Mouse (Mus musculus) limb, embryonic 14.5 days (tissue): Measurements from ENCODE around the gene Tfap2a. TPM values are rescaled to one million over a fixed set of nuclear protein-coding genes. Genes with fewer than 3 reads are reported as not detected.
A peak's percentile ranks its signal among the peaks of the same experiment; 100 is the strongest.

Experiments used
- ATAC-seq: fragments of 200-750 bp; cut with Nextera tagmentation; 2 replicates; pipeline ENCODE4 v1.8.0; 2017; ENCODE audit warnings: low read depth, moderate number of reproducible peaks, moderate TSS enrichment; ENCODE audit not compliant: low FRiP score
- DNase-seq: peaks from one replicate; pipeline ENCODE4 v3.0.0-alpha.2; 2015; ENCODE audit warnings: low spot score
- H3K27ac ChIP-seq: fragments of 300-500 bp; sonication (generic); replicated peaks from 2 replicates; pipeline ENCODE4 v1.5.1; 2014; ENCODE audit warnings: low read depth, mild to moderate bottlenecking, low read length, moderate library complexity, mixed read lengths
- H3K27me3 ChIP-seq: fragments of 300-500 bp; sonication (generic); 2 replicates; pipeline ENCODE4 v1.6.1; 2014; ENCODE audit warnings: low read length, mixed read lengths; ENCODE audit not compliant: control insufficient read depth, insufficient read depth
- H3K36me3 ChIP-seq: fragments of 300-500 bp; sonication (generic); 2 replicates; pipeline ENCODE4 v1.6.1; 2014; ENCODE audit warnings: mild to moderate bottlenecking, low read length, moderate library complexity, mixed read lengths; ENCODE audit not compliant: control insufficient read depth, insufficient read depth
- H3K4me1 ChIP-seq: fragments of 300-500 bp; sonication (generic); 2 replicates; pipeline ENCODE4 v1.6.1; 2014; ENCODE audit warnings: antibody characterized with exemption, low read length, mixed read lengths; ENCODE audit not compliant: control insufficient read depth, insufficient read depth
- H3K4me2 ChIP-seq: fragments of 300-500 bp; sonication (generic); replicated peaks from 2 replicates; pipeline ENCODE4 v1.6.1; 2014; ENCODE audit warnings: low read depth, mild to moderate bottlenecking, low read length, moderate library complexity; ENCODE audit not compliant: severe bottlenecking
- H3K4me3 ChIP-seq: fragments of 300-500 bp; sonication (generic); replicated peaks from 2 replicates; pipeline ENCODE4 v1.5.1; 2014; ENCODE audit warnings: low read length
- H3K9ac ChIP-seq: fragments of 300-500 bp; sonication (generic); 2 replicates; pipeline ENCODE4 v1.6.1; 2014; ENCODE audit warnings: mild to moderate bottlenecking, low read depth, low read length, moderate library complexity; ENCODE audit not compliant: severe bottlenecking
- H3K9me3 ChIP-seq: fragments of 300-500 bp; sonication (generic); 2 replicates; pipeline ENCODE4 v1.6.1; 2016; ENCODE audit warnings: low read length; ENCODE audit not compliant: control insufficient read depth
- POLR2A ChIP-seq: fragments of 200-500 bp; IDR thresholded peaks from 2 replicates; pipeline ENCODE4 v1.8.0; 2012; ENCODE audit warnings: inconsistent platforms, mild to moderate bottlenecking, moderate library complexity, borderline replicate concordance; ENCODE audit not compliant: insufficient read depth, insufficient read length; ENCODE audit errors: extremely low read depth
- WGBS: fragments of 180-500 bp; shearing (Covaris S2); extraction: QIAGEN DNeasy Blood & Tissue Kit; methylation state at CpG from one replicate; pipeline ENCODE4 v1.1.7; 2014; 5-methylcytosine and 5-hydroxymethylcytosine counted together
- polyA plus RNA-seq, 2 experiments: library from polyadenylated mRNA; depleted of rRNA in 1 of 2; stranded (reverse) in 1 of 2; unstranded in 1 of 2; fragments of >200 nt; fragmentation: Nextera tagmentation in 1 of 2; extraction: Ambion mirVana in 1 of 2; gene quantifications; 2 replicates each; pipeline versions ENCODE4 v1.2.1 to v1.2.3; 2012 to 2014

Gene Tfap2a
- polyA plus RNA-seq, 2 experiments: 9.6 to 21.5 TPM

DNA sequence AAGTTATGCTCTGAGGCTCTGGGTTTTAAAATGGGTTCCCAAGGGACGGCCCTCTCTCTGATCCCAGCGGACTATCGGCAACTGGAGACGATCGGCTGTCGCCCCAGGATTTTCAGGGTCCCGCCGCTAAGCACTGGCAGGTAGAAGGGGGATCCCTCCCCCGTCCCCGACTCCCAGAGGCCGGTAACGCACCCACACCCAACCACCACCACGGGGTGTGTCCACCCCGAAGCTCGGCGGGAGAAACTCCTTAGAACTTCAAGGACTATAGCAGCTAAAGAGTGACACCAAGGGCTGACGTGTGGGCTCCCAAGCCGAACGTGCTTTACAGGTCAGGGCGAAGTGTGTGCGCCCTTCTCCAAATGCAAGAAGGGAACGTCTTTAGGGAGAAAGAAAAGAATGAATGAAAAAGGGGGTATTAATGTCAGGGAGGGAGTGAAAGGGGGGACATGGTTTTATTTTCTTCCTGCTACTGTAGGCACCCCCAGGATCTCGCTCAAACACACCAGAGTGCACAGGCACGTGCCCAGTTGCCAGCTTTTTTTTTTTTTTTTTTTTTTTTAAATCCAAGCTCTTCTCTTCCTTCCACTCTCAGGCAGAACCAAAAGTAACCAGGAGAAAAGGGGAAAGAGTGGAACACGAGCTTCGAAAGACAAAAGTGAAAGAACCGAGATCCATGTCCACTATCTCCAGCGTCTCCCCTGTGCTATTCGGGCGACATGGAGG is 5.2 kb downstream of the Tfap2a start:
- TF ChIP-seq POLR2A: no peak
- WGBS: under 1% methylated on average over 30 of the region's 30 CpGs
- peak overlapping the region; percentile 61 for H3K27ac ChIP-seq
- H3K36me3 ChIP-seq: no peaks in the 10 kb centered on the region
- peaks cover 2% of the 10 kb centered on the region; the same call in 1 of the 2 replicates for H3K4me1 ChIP-seq
- H3K9me3 ChIP-seq: no peaks in the 10 kb centered on the region
- peak overlapping the region; percentile 77 for H3K9ac ChIP-seq
- ATAC-seq: no peak
- no peak for DNase-seq
- H3K4me2 ChIP-seq: peak overlapping the region; percentile 54
- peaks cover 83% of the 10 kb centered on the region for H3K27me3 ChIP-seq
- peak overlapping the region; percentile 51 for H3K4me3 ChIP-seq

DNA sequence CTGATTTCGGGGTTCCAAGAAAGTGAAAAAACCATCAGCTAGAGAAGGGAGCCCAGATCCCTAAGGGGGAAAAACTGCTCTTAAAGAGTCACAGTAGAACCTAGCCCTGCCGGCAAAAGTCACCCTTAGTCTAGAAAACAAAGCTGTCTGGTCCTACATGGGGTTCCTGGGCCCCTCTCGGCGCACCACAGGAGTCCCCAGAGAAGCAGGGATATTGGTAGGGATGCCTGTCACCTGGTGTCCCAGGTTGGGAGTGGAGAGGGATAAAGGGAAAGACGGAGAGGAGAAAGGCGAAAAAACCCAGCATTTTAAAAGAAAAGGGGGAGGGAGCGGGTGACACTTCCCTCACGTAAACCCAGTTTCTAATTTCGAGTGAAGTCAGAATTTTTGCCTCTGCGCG is 6.1 kb downstream of the Tfap2a start:
- ATAC-seq: no peak
- Histone ChIP-seq H3K4me3 (peak overlapping the region; percentile 51), H3K36me3 (no peaks in the 10 kb centered on the region), H3K27ac (peak overlapping the region; percentile 85), H3K9ac (peak overlapping the region; percentile 77), H3K4me2 (peak overlapping the region; percentile 54), H3K9me3 (no peaks in the 10 kb centered on the region), H3K27me3 (peaks cover 78% of the 10 kb centered on the region), H3K4me1 (peaks cover 2% of the 10 kb centered on the region; the same call in 1 of the 2 replicates)
- under 1% methylated on average over 11 of the region's 11 CpGs for WGBS
- TF ChIP-seq POLR2A: no peak
- DNase-seq: no peak

DNA sequence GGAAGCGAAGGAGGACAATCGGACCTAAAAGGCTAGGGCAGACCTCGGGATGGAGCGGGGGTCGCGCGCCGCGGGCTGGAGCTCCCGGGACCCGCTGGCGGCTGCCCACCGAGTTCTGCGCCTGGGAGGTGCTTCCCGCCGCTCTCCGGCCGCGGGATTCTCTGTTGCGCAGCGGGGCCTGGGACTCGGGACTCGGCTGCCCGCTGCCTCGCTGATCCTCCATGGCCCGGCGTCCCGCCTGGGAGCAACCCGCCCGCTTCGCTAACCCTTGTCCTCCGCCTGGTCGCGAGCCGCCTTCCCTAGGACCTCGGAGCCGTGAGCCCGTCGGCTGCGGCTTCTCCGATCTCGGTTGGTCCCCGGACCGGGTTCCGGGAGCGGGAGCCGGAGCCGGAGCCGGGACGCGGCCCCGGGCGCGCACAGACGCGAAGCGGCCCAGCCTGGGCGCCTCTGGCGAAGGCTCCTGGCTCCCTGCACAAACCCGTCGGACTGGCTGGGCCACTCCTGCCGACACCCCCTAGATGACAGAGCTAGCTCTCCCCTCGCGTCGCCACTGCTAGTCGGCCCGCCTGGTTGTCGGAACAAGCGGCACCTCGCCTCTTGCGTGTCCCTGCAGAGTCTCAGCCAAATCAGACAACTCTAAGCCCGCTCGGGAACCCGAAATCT is 6.9 kb downstream of the Tfap2a start:
- TF ChIP-seq POLR2A: 0 out of 2 replicates have a peak, but pooled peaks have one; percentile 19
- Histone ChIP-seq H3K4me3 (peak overlapping the region; percentile 51), H3K36me3 (no peaks in the 10 kb centered on the region), H3K9ac (peak overlapping the region; percentile 77), H3K27me3 (peaks cover 77% of the 10 kb centered on the region), H3K27ac (peak overlapping the region; percentile 85), H3K4me1 (peaks cover 2% of the 10 kb centered on the region; the same call in 1 of the 2 replicates), H3K4me2 (peak overlapping the region; percentile 54), H3K9me3 (no peaks in the 10 kb centered on the region)
- DNase-seq: no peak
- WGBS: under 1% methylated on average over 43 of the region's 74 CpGs
- peak; percentile 7; the same call in 1 of the 2 replicates for ATAC-seq

DNA sequence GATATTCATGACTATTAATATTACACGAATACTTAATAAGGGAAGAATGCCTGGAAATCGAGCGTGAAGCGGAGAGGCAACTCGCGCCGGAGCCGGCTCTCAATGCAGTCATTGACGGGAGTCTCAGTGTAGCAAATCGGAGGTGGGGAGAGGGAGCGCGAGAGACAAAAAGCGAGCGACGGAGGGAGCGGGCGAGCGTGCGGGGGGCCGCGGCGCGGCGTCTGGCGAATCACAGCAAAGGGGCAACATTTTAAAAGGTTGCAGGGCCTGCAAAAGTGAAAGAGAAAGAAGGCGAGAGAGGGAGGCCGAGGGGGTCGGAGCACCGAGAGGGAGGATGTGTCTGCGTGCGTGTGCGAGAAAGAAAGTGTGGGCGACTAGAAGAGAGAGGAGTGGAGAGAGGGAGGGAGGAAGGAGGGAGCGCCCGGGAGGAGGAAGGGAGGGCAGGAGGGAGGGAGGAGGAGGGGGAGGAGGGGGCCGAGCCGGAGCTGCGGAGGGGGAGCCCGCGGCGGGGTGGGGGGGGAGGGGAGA is 7.5 kb downstream of the Tfap2a start:
- Histone ChIP-seq H3K4me1 (peaks cover 2% of the 10 kb centered on the region; the same call in 1 of the 2 replicates), H3K27me3 (peaks cover 78% of the 10 kb centered on the region), H3K9me3 (no peaks in the 10 kb centered on the region), H3K4me2 (peak overlapping the region; percentile 54), H3K9ac (peak overlapping the region; percentile 77), H3K4me3 (peak overlapping the region; percentile 51), H3K27ac (peak overlapping the region; percentile 85), H3K36me3 (no peaks in the 10 kb centered on the region)
- DNase-seq (peak; percentile 63), ATAC-seq (peak; percentile 45)
- under 1% methylated on average over 35 of the region's 41 CpGs for WGBS
- TF ChIP-seq POLR2A: no peak
